Mouse (Mus musculus) left cerebral cortex, postnatal 25 days (tissue): ENCODE measurements at regions not wholly inside any gene's neighbourhood (a gene's known extent, or its start where the extent isn't known, plus 50 kb on each side); places are given as distances from the start of the nearest gene placed in this dataset.

Source experiments
- DNase-seq, 2 experiments: peaks; one replicate each; pipeline ENCODE4 v3.0.0; 2022; ENCODE audit warnings: low spot score in 2 of 2, mixed read lengths in 1 of 2
- intact Hi-C: fragments of 180-260 bp; cut with DNase I; formaldehyde crosslinking; loops from one replicate; pipeline ENCODE4 v1.15.1; 2025

DNA sequence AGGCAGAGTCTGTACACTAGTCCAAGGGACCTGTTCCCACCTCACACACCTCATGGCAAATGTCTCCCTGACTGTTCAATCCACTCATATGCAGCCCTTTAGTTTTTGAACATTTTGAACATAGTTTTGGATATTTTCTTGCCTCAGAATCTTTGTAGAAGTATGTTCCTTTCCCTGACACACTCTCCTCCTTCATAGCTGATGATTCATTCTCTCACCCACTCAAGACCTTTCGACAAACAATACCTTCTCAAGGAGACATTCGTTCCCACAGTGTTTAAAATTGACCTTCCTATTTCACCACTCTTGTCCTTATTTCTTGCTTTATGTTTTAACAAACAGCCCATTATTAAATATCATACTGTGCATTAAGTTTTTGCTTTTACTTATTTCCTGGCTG lies 538.4 kb upstream of the Lsamp start:
- DNase-seq: peak in 1 of 2 experiments; percentile 45
- intact Hi-C loops: no loop called here

GRCm38 (mm10) chr16:39453400-39454138 lies 530.6 kb upstream of the Lsamp start:
- no peak for DNase-seq
- intact Hi-C loops: no loop called here
